Mouse (Mus musculus): Measurements from ENCODE around the gene Gm15140. TPM values are rescaled to one million over a fixed set of nuclear protein-coding genes. Genes with fewer than 3 reads are reported as not detected.
"Not testable (repeated sequence)": the region's sequence is repeated elsewhere in the genome, so short reads cannot be mapped to it uniquely, and the experiment has no call there.

Gene Gm15140
- polyA plus RNA-seq (2012; fragmentation: generic; extraction: Trizol): not detected
- long read RNA-seq, experiment 1: 0 reads
- long read RNA-seq, experiment 2: 0 reads

- H3ac ChIP-seq (ENCODE audit: control insufficient read depth, insufficient read length, low read depth); H3K79me3 ChIP-seq (ENCODE audit: low read depth); H3K27me3 ChIP-seq (ENCODE audit: control insufficient read depth, insufficient read depth, insufficient read length); H3K79me2 ChIP-seq (ENCODE audit: control insufficient read depth, insufficient read depth); H3K4me3 ChIP-seq (ENCODE audit: insufficient read depth, poor library complexity, severe bottlenecking); H3K36me3 ChIP-seq (ENCODE audit: control insufficient read depth, insufficient read depth): not testable (repeated sequence)
These were observed at the start of gene Gm15140 for GRCm38 (mm10) chrX:154120585-154120984. Gene Gm15140 (minus strand): TSS chrX:154120685.

Other genes starting within 250 kb of the Gm15140 start
- gene Samt1, start 108.0 kb downstream of the Gm15140 start, polyA plus RNA-seq (2012; fragmentation: generic; extraction: Trizol): 0.06 TPM
- gene 4921511M17Rik, start 86.9 kb downstream of the Gm15140 start, polyA plus RNA-seq (2012; fragmentation: generic; extraction: Trizol): 0.06 TPM
- gene Gm10057, start 65.6 kb downstream of the Gm15140 start, polyA plus RNA-seq (2012; fragmentation: generic; extraction: Trizol): not detected
- gene 4930524N10Rik, start 222.7 kb upstream of the Gm15140 start, polyA plus RNA-seq (2012; fragmentation: generic; extraction: Trizol): not detected